Mouse (Mus musculus) brain, embryonic 14.5 days (tissue): Measurements from ENCODE around the gene B3gnt6.

Experiments
- CTCF ChIP-seq: fragments of 200-500 bp; IDR thresholded peaks from 2 replicates; pipeline ENCODE4 v1.5.1; 2012; ENCODE audit warnings: inconsistent platforms, mild to moderate bottlenecking, moderate library complexity, borderline replicate concordance; ENCODE audit not compliant: insufficient read depth, insufficient read length; ENCODE audit errors: extremely low read depth
- POLR2A ChIP-seq: fragments of 200-500 bp; IDR thresholded peaks from 2 replicates; pipeline ENCODE4 v1.6.1; 2012; ENCODE audit warnings: mild to moderate bottlenecking, inconsistent platforms, borderline replicate concordance; ENCODE audit not compliant: poor library complexity, insufficient read depth, insufficient read length, severe bottlenecking; ENCODE audit errors: extremely low read depth

GRCm38 (mm10) chr7:98149802-98150201 lies 49.5 kb downstream of the B3gnt6 start:
- no peak for TF ChIP-seq POLR2A
- no peak for TF ChIP-seq CTCF
